19 mouse cellular contexts compared by ENCODE assay signal in genomic region chr2:11784159-11784558, GRCm38 (mm10). TPM values are rescaled to one million over a fixed set of nuclear protein-coding genes. Genes with fewer than 3 reads are reported as not detected.
DNase-seq lines count a peak whose midpoint lies in the region; ATAC-seq lines count a peak whose summit lies in the region.
"Had no signal": no experiment of that assay in that cellular context is flagged by ENCODE, and none has a peak within 500 bp of the region (broad histone marks: within the 10 kb centered on the region; RNA-seq: fewer than 3 reads in every experiment).

No protein-coding gene starts in this region.

- H3K4me3 ChIP-seq in liver, embryonic 12.5 days = no peak overlapping the region
- H3K4me3 ChIP-seq: embryonic facial prominence, embryonic 12.5 days; forebrain, embryonic 15.5 days; heart, embryonic 12.5 days; hindbrain, embryonic 15.5 days had no signal

- DNase-seq in cerebellum, postnatal 4 days (ENCODE audit: low spot score in 2 of 2) = no peak
- peak; percentile 76 for DNase-seq in cerebellum, adult 11-12 months
- DNase-seq in cerebellum, adult 9-10 months = peak; percentile 72
- DNase-seq in cerebellum, postnatal 36 days = peak; percentile 65 to 70
- DNase-seq in retina, embryonic 14.5 days (ENCODE audit: low spot score) = no peak
- DNase-seq: adrenal gland, adult 8-10 months; adrenal gland, postnatal 36 days; B cell, adult 2 months; gastrocnemius, postnatal 36 days; heart, adult 18-20 months had no signal

- H3K9ac ChIP-seq in liver, embryonic 12.5 days = no peak overlapping the region
- H3K9ac ChIP-seq: embryonic facial prominence, embryonic 12.5 days; forebrain, embryonic 15.5 days; heart, embryonic 12.5 days; hindbrain, embryonic 15.5 days had no signal

- H3K36me3 ChIP-seq in liver, embryonic 12.5 days = peaks cover 85% of the 10 kb centered on the region

- H3K9me3 ChIP-seq in liver, embryonic 12.5 days (replicated peaks) = no peaks in the 10 kb centered on the region
- H3K9me3 ChIP-seq: embryonic facial prominence, embryonic 12.5 days; forebrain, embryonic 15.5 days; G1E; heart, embryonic 12.5 days; hindbrain, embryonic 15.5 days had no signal

- WGBS in liver, embryonic 12.5 days (ENCODE audit: insufficient replicate concordance) = 87% methylated on average over 6 of the region's 6 CpGs

- H3K27ac ChIP-seq in liver, embryonic 12.5 days = no peak overlapping the region
- H3K27ac ChIP-seq: embryonic facial prominence, embryonic 12.5 days; forebrain, embryonic 15.5 days; hindbrain, embryonic 15.5 days had no signal

- H3K4me1 ChIP-seq in liver, embryonic 12.5 days = peaks cover 11% of the 10 kb centered on the region

- ATAC-seq in cerebellum, adult (ENCODE audit: insufficient number of reproducible peaks, low FRiP score, low TSS enrichment) = peak; percentile 89
- ATAC-seq in liver, embryonic 12.5 days = no peak
- ATAC-seq: CD4-positive, CD25-positive, alpha-beta regulatory T cell, adult 4 months; forebrain, embryonic 15.5 days; intestine, embryonic 16.5 days had no signal

- no peak overlapping the region for H3K4me2 ChIP-seq in liver, embryonic 12.5 days
- H3K4me2 ChIP-seq: embryonic facial prominence, embryonic 12.5 days; forebrain, embryonic 15.5 days; heart, embryonic 12.5 days; hindbrain, embryonic 15.5 days had no signal

- H3K27me3 ChIP-seq in liver, embryonic 12.5 days (replicated peaks) = no peaks in the 10 kb centered on the region
- H3K27me3 ChIP-seq: embryonic facial prominence, embryonic 12.5 days; forebrain, embryonic 15.5 days; heart, embryonic 12.5 days; hindbrain, embryonic 15.5 days had no signal

RNA-seq across cellular contexts. Expression of gene Ankrd16, which starts 6.5 kb away (rescaled TPM):
- polyA plus RNA-seq in liver, embryonic 12.5 days (2016; fragmentation: Nextera tagmentation; extraction: Ambion mirVana) = 13.0 and 16.1 TPM in 2 replicates

RNA-seq across cellular contexts. Expression of gene Fbh1, which starts 6.8 kb away (rescaled TPM):
- polyA plus RNA-seq in liver, embryonic 12.5 days (2016; fragmentation: Nextera tagmentation; extraction: Ambion mirVana) = 42.8 and 44.4 TPM in 2 replicates

Comparison
In these comparisons a context has a peak if more than half of its experiments do, and no peak if none do; other contexts are left out.
1. DNase-seq: peak in cerebellum, adult 11-12 months (single experiment), cerebellum, adult 9-10 months (single experiment) and cerebellum, postnatal 36 days (2 of 2); none in cerebellum, postnatal 4 days (0 of 2) and retina, embryonic 14.5 days (single experiment).